Mouse (Mus musculus): Measurements from ENCODE around the gene Ktn1. TPM values are rescaled to one million over a fixed set of nuclear protein-coding genes. Genes with fewer than 3 reads are reported as not detected.

The Ktn1 gene
- 1.8 TPM in 1 of 2 replicates, not detected in the other for polyA plus RNA-seq (2012; ENCODE audit: insufficient read depth, low replicate concordance)

DNA sequence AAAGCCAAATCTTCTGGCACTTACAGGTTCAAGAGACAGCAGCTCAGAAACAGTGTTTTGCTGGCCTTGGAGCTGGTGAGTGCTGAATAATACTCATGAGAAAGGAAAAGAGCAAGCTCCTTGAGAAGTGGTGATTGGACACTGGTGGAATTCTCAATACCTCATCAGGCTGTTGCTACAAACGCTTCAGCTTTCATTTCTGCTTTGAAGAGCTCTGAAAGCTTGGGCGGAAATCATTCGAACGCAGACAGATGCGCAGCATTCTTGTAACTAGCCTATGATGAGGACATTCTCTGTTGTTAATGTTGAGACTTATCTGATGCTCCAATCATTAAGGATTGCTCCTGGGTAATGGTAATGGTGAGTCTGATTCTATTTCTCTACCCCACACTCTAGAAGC is at the start of gene Ktn1:
TSS of gene Ktn1 (plus strand) at position 231 of the 400 bp plus-strand sequence.
- Histone ChIP-seq H3K4me1 (peaks cover 15% of the 10 kb centered on the region), H3K27me3 (replicated peaks) (no peaks in the 10 kb centered on the region), H3K4me3 (replicated peaks) (peak within 1 kb of the TSS; percentile 95), H3K9me3 (no peaks in the 10 kb centered on the region), H3K36me3 (replicated peaks; ENCODE audit: low read length) (peaks cover under 1% of the 10 kb centered on the region)
- TF ChIP-seq GATA1 (IDR thresholded peaks at IDR 0.05; ENCODE audit: borderline replicate concordance, low read length) (no peak), FLI1 (IDR thresholded peaks at IDR 0.05; ENCODE audit: low read length) (no peak)

DNA sequence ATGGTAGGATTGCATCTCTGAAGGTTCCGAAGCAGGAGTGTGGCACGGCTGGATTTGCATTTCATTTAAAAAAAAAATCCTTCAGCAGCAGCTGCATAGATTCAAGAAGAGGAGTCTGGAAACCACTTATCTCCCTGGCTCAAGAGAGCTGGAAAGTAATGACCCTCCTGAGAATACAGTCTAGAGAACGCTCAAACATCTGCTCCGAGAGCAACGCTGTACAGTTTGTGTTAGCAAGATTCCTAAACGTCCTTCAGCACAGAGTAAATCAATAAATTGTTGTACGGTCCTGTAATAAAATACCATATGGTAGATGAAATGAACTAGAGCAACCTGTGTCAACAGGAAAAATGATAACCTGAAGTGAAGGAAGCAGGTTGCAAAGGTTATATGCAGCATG is 35.0 kb upstream of the Ktn1 start:
- H3K36me3 ChIP-seq (replicated peaks; ENCODE audit: low read length), result no peaks in the 10 kb centered on the region
- H3K27me3 ChIP-seq (replicated peaks), result peaks cover 7% of the 10 kb centered on the region
- no peaks in the 10 kb centered on the region for H3K4me1 ChIP-seq
- no peaks in the 10 kb centered on the region for H3K9me3 ChIP-seq
- no peak overlapping the region for H3K4me3 ChIP-seq (replicated peaks)
- TF ChIP-seq FLI1 (IDR thresholded peaks at IDR 0.05; ENCODE audit: low read length) (no peak), GATA1 (IDR thresholded peaks at IDR 0.05; ENCODE audit: borderline replicate concordance, low read length) (no peak)

DNA sequence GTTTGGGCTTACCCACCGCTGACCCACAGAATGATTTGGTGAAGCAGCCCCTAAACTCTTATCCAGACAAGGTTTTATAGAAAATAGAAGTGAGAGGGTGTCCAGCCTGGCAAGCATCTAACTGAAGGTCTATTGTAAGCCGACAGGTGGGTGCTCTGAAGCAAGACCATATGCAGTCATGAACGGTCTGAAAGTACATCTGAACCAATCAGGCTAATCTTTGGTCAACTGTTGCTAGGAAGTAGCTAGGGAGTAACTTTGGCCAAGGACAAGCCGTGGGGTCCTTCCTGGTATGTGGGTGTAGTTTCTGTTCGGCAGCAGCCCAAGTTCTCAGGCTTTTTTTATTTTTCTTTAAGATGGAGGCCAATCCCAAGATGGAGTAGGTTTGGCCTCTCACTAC is 29.4 kb upstream of the Ktn1 start:
- H3K4me1 ChIP-seq, result no peaks in the 10 kb centered on the region
- no peak overlapping the region for H3K4me3 ChIP-seq (replicated peaks)
- peaks cover 9% of the 10 kb centered on the region for H3K27me3 ChIP-seq (replicated peaks)
- H3K9me3 ChIP-seq, result no peaks in the 10 kb centered on the region
- TF ChIP-seq GATA1 (IDR thresholded peaks at IDR 0.05; ENCODE audit: borderline replicate concordance, low read length) (no peak), FLI1 (IDR thresholded peaks at IDR 0.05; ENCODE audit: low read length) (no peak)
- no peaks in the 10 kb centered on the region for H3K36me3 ChIP-seq (replicated peaks; ENCODE audit: low read length)

DNA sequence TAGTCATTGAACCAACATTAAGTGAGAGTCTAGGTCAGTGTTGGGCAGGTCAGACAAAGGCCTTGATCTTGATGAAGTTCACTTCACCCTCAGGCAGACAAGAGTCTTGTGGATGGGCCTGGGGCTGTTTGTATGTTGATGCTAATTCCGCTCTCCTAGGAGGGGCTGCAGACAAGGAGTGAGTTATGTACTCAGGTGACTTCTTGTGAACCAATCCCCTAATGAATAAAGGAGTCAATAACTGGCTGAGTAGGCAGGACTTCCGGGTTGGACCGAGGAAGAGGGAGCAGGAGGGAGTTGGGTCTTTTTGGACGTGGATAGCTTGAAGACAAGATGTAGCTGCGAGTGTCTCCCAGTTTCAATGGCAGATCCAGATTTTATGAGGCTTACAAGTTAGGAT is 26.3 kb upstream of the Ktn1 start:
- TF ChIP-seq GATA1 (IDR thresholded peaks at IDR 0.05; ENCODE audit: borderline replicate concordance, low read length) (no peak), FLI1 (IDR thresholded peaks at IDR 0.05; ENCODE audit: low read length) (no peak)
- no peak overlapping the region for H3K4me3 ChIP-seq (replicated peaks)
- peaks cover 2% of the 10 kb centered on the region; the same call in 1 of the 2 replicates for H3K4me1 ChIP-seq
- no peaks in the 10 kb centered on the region for H3K36me3 ChIP-seq (replicated peaks; ENCODE audit: low read length)
- H3K27me3 ChIP-seq (replicated peaks), result peaks cover 14% of the 10 kb centered on the region
- no peaks in the 10 kb centered on the region for H3K9me3 ChIP-seq

DNA sequence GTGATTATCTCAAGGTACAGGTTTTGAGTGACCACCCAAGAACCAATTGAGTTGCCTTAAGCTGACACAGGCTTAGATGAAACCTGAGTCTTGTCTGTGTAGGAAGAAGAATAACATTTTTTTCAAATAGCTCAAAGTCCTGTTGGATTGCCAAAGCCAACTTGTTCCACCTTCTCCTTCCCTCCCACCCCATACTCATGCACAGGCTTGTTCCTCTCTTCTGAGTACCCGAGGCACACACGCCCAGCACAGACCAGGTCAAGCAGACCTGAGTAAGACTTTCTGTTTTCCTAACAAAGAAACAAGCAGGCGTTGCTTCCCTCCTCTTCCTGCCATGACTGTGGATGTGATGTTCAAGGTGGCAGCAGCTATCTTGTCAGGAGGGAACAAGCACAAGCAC is 23.4 kb upstream of the Ktn1 start:
- no peaks in the 10 kb centered on the region for H3K36me3 ChIP-seq (replicated peaks; ENCODE audit: low read length)
- no peak for TF ChIP-seq GATA1 (IDR thresholded peaks at IDR 0.05; ENCODE audit: borderline replicate concordance, low read length)
- TF ChIP-seq FLI1 (IDR thresholded peaks at IDR 0.05; ENCODE audit: low read length), result no peak
- no peak overlapping the region for H3K4me3 ChIP-seq (replicated peaks)
- H3K9me3 ChIP-seq, result no peaks in the 10 kb centered on the region
- peaks cover 15% of the 10 kb centered on the region for H3K27me3 ChIP-seq (replicated peaks)
- H3K4me1 ChIP-seq, result peaks cover 4% of the 10 kb centered on the region; the same call in 1 of the 2 replicates

DNA sequence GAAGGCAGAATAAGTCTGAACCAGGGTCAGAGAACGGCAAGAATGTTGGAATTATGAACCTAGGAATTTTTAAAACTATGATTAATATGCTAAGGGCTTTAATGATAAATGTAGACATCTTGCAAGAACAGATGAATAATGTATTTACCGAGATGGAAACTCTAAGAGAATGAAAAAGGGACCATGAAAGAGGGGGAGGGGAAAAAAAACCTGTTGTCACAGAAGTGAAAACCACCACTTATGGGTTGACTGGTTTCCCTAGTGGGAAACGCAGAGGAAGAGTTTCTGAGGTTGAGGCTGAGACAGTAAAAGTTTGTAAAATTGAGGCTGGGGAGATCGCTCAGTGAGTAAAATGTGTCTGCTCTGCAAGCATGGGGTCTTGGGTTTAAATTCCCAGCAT is 22.1 kb upstream of the Ktn1 start:
- Histone ChIP-seq H3K4me1 (peaks cover 4% of the 10 kb centered on the region; the same call in 1 of the 2 replicates), H3K27me3 (replicated peaks) (peaks cover 15% of the 10 kb centered on the region), H3K36me3 (replicated peaks; ENCODE audit: low read length) (no peaks in the 10 kb centered on the region), H3K4me3 (replicated peaks) (no peak overlapping the region), H3K9me3 (no peaks in the 10 kb centered on the region)
- TF ChIP-seq GATA1 (IDR thresholded peaks at IDR 0.05; ENCODE audit: borderline replicate concordance, low read length) (no peak), FLI1 (IDR thresholded peaks at IDR 0.05; ENCODE audit: low read length) (no peak)

DNA sequence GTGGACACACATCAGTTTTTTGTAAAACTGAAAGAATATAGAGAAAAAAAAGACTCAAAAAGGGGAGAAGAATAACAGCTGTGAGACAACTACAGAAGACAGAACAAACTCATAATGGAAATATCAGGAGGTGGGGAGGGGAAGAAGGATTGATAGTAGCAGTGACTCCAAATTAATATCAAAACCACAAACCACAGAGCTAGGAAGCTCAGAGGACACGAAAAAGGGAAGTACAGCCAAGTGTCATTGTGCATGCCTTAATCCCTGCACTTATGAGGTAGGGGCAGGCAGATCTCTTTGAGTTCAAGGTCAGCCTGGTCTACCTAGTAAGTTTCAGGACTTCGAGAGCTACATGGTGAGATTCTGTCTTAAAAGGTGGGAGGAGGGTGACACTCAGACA is 21.4 kb upstream of the Ktn1 start:
- no peaks in the 10 kb centered on the region for H3K9me3 ChIP-seq
- TF ChIP-seq GATA1 (IDR thresholded peaks at IDR 0.05; ENCODE audit: borderline replicate concordance, low read length) (no peak), FLI1 (IDR thresholded peaks at IDR 0.05; ENCODE audit: low read length) (no peak)
- no peaks in the 10 kb centered on the region for H3K36me3 ChIP-seq (replicated peaks; ENCODE audit: low read length)

DNA sequence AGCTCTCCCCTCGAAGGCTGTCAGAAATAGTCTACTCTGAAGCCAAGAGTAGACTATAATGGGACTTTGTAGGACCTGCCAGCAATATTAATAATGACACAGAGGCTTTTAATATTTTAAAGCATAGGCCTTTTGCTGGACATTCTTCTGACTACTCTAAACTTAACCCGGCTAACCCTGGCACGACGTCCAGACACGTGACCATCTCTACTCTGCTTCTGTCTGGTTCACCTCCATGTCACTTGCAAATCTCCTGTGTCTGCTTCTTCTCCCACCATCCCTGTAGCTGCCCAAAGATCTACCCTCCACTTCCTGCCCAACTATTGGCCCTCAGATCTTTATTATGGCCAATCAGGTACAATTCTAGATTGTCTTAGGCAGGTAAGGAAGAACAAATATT is 20.9 kb upstream of the Ktn1 start:
- Histone ChIP-seq H3K36me3 (replicated peaks; ENCODE audit: low read length) (no peaks in the 10 kb centered on the region), H3K4me3 (replicated peaks) (no peak overlapping the region), H3K9me3 (no peaks in the 10 kb centered on the region), H3K4me1 (peaks cover 9% of the 10 kb centered on the region), H3K27me3 (replicated peaks) (peaks cover 14% of the 10 kb centered on the region)
- TF ChIP-seq FLI1 (IDR thresholded peaks at IDR 0.05; ENCODE audit: low read length), result no peak
- no peak for TF ChIP-seq GATA1 (IDR thresholded peaks at IDR 0.05; ENCODE audit: borderline replicate concordance, low read length)

More for the DNA sequence above, 21.4 kb upstream of the Ktn1 start:
- H3K4me3 ChIP-seq (replicated peaks), result no peak overlapping the region
- peaks cover 9% of the 10 kb centered on the region for H3K4me1 ChIP-seq
- peaks cover 14% of the 10 kb centered on the region for H3K27me3 ChIP-seq (replicated peaks)

DNA sequence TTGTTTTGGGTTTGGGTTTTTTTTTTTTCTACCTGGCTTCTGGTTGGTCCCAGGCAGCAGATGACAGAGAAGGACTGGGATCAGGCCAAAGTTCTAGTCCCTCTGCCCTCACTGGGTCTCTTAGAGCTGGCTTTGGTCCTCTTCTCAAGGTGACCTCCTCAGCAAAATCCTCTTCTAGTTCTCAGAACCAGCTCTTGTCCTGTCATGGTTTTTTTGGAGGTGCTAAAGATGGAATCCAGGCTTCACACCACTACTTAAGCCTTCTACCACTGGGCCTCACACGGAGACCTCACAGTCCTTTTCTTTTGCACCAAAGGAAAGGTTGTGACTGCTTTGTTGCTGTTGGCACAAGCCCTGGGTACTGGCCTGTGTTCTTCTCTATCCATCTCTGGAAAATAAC is 15.8 kb upstream of the Ktn1 start:
- peaks cover 15% of the 10 kb centered on the region for H3K4me1 ChIP-seq
- H3K27me3 ChIP-seq (replicated peaks), result peaks cover 17% of the 10 kb centered on the region
- H3K9me3 ChIP-seq, result no peaks in the 10 kb centered on the region
- no peak overlapping the region for H3K4me3 ChIP-seq (replicated peaks)
- no peaks in the 10 kb centered on the region for H3K36me3 ChIP-seq (replicated peaks; ENCODE audit: low read length)
- no peak for TF ChIP-seq GATA1 (IDR thresholded peaks at IDR 0.05; ENCODE audit: borderline replicate concordance, low read length)
- no peak for TF ChIP-seq FLI1 (IDR thresholded peaks at IDR 0.05; ENCODE audit: low read length)

DNA sequence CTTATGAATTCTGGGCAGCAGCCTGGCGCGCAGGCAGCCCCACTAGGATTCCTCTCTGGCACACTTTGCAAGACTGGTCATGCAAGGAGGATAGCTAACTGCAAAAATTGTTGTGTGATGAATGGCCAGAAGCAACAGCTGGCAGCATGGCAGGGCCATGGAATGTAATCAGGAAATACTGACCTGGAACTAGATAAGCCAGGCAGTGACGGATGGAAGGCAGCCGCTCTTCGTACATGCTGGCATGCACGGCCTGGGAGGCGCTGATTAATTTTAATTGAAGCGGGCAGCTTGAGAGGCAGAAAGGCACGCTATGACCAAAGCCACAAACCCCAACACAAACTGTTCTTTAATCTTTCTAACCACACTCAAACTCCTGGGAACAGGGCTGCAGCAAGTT is 13.8 kb upstream of the Ktn1 start:
- H3K9me3 ChIP-seq, result no peaks in the 10 kb centered on the region
- H3K4me3 ChIP-seq (replicated peaks), result peak overlapping the region; percentile 44
- peaks cover 17% of the 10 kb centered on the region for H3K27me3 ChIP-seq (replicated peaks)
- no peaks in the 10 kb centered on the region for H3K36me3 ChIP-seq (replicated peaks; ENCODE audit: low read length)
- peaks cover 24% of the 10 kb centered on the region for H3K4me1 ChIP-seq
- no peak for TF ChIP-seq GATA1 (IDR thresholded peaks at IDR 0.05; ENCODE audit: borderline replicate concordance, low read length)
- TF ChIP-seq FLI1 (IDR thresholded peaks at IDR 0.05; ENCODE audit: low read length), result no peak

DNA sequence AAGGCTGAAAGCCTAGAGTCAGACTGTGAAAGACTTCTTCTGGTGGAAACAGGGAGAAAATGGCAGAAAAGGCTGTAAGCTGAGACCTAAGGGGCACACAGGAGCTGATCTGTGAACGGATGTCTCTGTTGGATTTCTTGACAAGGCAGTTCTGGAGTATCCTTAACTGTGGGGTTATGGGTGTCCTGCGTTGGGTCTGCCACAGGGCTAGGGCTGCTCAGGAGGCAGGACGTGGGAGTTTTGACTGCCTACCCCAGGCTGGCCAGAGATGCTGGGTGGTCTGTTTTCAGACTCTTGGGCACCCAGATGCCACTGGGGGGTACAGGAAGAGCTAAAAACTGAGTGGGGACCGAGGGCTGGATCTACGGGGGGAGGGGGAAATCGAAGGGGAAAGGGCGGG is 13.4 kb upstream of the Ktn1 start:
- no peaks in the 10 kb centered on the region for H3K9me3 ChIP-seq
- H3K36me3 ChIP-seq (replicated peaks; ENCODE audit: low read length), result no peaks in the 10 kb centered on the region
- no peak overlapping the region for H3K4me3 ChIP-seq (replicated peaks)
- peaks cover 24% of the 10 kb centered on the region for H3K4me1 ChIP-seq
- H3K27me3 ChIP-seq (replicated peaks), result peaks cover 17% of the 10 kb centered on the region
- TF ChIP-seq GATA1 (IDR thresholded peaks at IDR 0.05; ENCODE audit: borderline replicate concordance, low read length), result no peak
- no peak for TF ChIP-seq FLI1 (IDR thresholded peaks at IDR 0.05; ENCODE audit: low read length)

All from megakaryocyte, embryonic 14.5 days (primary cell).